9 mouse cellular contexts compared by ENCODE assay signal in genomic region chr6:39782618-39783017, GRCm38 (mm10). TPM values are rescaled to one million over a fixed set of nuclear protein-coding genes. Genes with fewer than 3 reads are reported as not detected.
A peak's percentile ranks its signal among the peaks of the same experiment; 100 is the strongest.
DNase-seq lines count a peak whose midpoint lies in the region; TF ChIP-seq lines count a peak whose summit lies in the region.
"Had no signal": no experiment of that assay in that cellular context is flagged by ENCODE, and none has a peak within 500 bp of the region (broad histone marks: within the 10 kb centered on the region; RNA-seq: fewer than 3 reads in every experiment).

No protein-coding gene starts in this region.

- TF ChIP-seq CTCF in kidney, adult 2 months (conservative IDR thresholded peaks at IDR 0.05; ENCODE audit: insufficient read depth, insufficient read length, low read depth, low read length), result peak; percentile 40
- TF ChIP-seq CTCF in MEL (IDR thresholded peaks at IDR 0.05 in 2 of 3, conservative IDR thresholded peaks at IDR 0.05 in 1 of 3; ENCODE audit: control insufficient read depth in 1 of 3, insufficient read depth in 1 of 3, low read depth in 2 of 3, low read length in 3 of 3, poor library complexity in 1 of 3, severe bottlenecking in 1 of 3), result peak in 2 of 3 experiments; percentile 52 to 88; a peak in 4 of 6 replicates

- H3K27me3 ChIP-seq in kidney, adult 2 months (replicated peaks; ENCODE audit: control insufficient read depth, insufficient read depth, low read length), result no peaks in the 10 kb centered on the region
- H3K27me3 ChIP-seq in MEL (ENCODE audit: control insufficient read depth in 1 of 2, insufficient read depth in 2 of 2, low read length in 2 of 2), result peaks cover 1 to 3% of the 10 kb centered on the region in 2 experiments; a peak in 3 of 4 replicates

- TF ChIP-seq POLR2A in kidney, adult 2 months (IDR thresholded peaks at IDR 0.05; ENCODE audit: low read depth, low read length), result no peak
- TF ChIP-seq POLR2A in MEL (IDR thresholded peaks at IDR 0.05; ENCODE audit: control insufficient read depth in 1 of 2, insufficient read depth in 1 of 2, low read depth in 1 of 2, low read length in 2 of 2, poor library complexity in 1 of 2), result no peak

- no peak overlapping the region for H3K9ac ChIP-seq in MEL (ENCODE audit: control insufficient read depth, low read depth, low read length, poor library complexity, severe bottlenecking)
- H3K9ac ChIP-seq: midbrain, embryonic 12.5 days had no signal

- H3K79me2 ChIP-seq in MEL (ENCODE audit: control insufficient read depth, insufficient read depth, low read length, poor library complexity) (no peaks in the 10 kb centered on the region), macrophage (ENCODE audit: inconsistent target) (no peaks in the 10 kb centered on the region)

- no peaks in the 10 kb centered on the region for H3K36me3 ChIP-seq in kidney, adult 2 months (ENCODE audit: control insufficient read depth, insufficient read depth, low read length)
- H3K36me3 ChIP-seq in MEL (ENCODE audit: control insufficient read depth in 1 of 2, insufficient read depth in 2 of 2, low read length in 2 of 2), result no peaks in the 10 kb centered on the region
- no peaks in the 10 kb centered on the region for H3K36me3 ChIP-seq in macrophage (ENCODE audit: inconsistent target)
- H3K36me3 ChIP-seq: midbrain, embryonic 12.5 days had no signal

- peak; percentile 68 for DNase-seq in kidney, adult 2 months
- DNase-seq in kidney, adult 11 months, result no peak
- DNase-seq in CD4-positive helper T cell, adult 2 months (ENCODE audit: low read depth, low spot score), result peak; percentile 53
- peak; percentile 67 for DNase-seq in MEL (ENCODE audit: low read depth, low spot score)
- DNase-seq in embryo, embryonic 10.5 days (ENCODE audit: low spot score), result peak; percentile 82
- no peak for DNase-seq in frontal cortex, postnatal 14 days (ENCODE audit: low spot score in 2 of 2)
- no peak for DNase-seq in right cerebral cortex, adult 2 months (ENCODE audit: low spot score in 2 of 2)

- WGBS in kidney, adult 2 months, result 45% methylated on average over 3 of the region's 3 CpGs
- WGBS in macrophage (ENCODE audit: missing documents), result 40% methylated on average over 3 of the region's 3 CpGs

- H3K27ac ChIP-seq in kidney, adult 2 months (ENCODE audit: insufficient read depth, low read depth, low read length), result no peak overlapping the region
- no peak overlapping the region for H3K27ac ChIP-seq in MEL (ENCODE audit: control insufficient read depth, low read depth, low read length)
- H3K27ac ChIP-seq in macrophage, result peak overlapping the region; percentile 90; the same call in 1 of the 2 replicates

- H3K9me3 ChIP-seq in MEL (replicated peaks; ENCODE audit: insufficient read depth, low read length), result no peaks in the 10 kb centered on the region
- H3K9me3 ChIP-seq: midbrain, embryonic 12.5 days had no signal

- H3K4me1 ChIP-seq in kidney, adult 2 months (ENCODE audit: control insufficient read depth, insufficient read depth, low read length), result no peaks in the 10 kb centered on the region
- H3K4me1 ChIP-seq in MEL (ENCODE audit: control insufficient read depth in 1 of 2, insufficient read depth in 2 of 2, low read length in 2 of 2), result no peaks in the 10 kb centered on the region

- H3K4me3 ChIP-seq in kidney, adult 2 months (ENCODE audit: insufficient read depth, low read depth, low read length), result no peak overlapping the region
- H3K4me3 ChIP-seq in MEL (ENCODE audit: control insufficient read depth in 1 of 2, insufficient read depth in 1 of 2, low read depth in 2 of 2, low read length in 2 of 2) (no peak overlapping the region), macrophage (ENCODE audit: inconsistent target) (no peak overlapping the region)
- H3K4me3 ChIP-seq: midbrain, embryonic 12.5 days had no signal

- peak; percentile 96 for TF ChIP-seq RAD21 in MEL (IDR thresholded peaks at IDR 0.05; ENCODE audit: low read depth, low read length)

- TF ChIP-seq EP300 in MEL (IDR thresholded peaks at IDR 0.05; ENCODE audit: low read depth in 1 of 2, low read length in 2 of 2), result no peak

TF ChIP-seq in MEL, 35 proteins besides CTCF, POLR2A, EP300 and RAD21:
- TF ChIP-seq TBP (IDR thresholded peaks at IDR 0.05; ENCODE audit: low read depth, low read length), result no peak
- peak; percentile 88 for TF ChIP-seq ZC3H11A (IDR thresholded peaks at IDR 0.05; ENCODE audit: low read depth, low read length)
- no peak for TF ChIP-seq MAFK (IDR thresholded peaks at IDR 0.05; ENCODE audit: borderline replicate concordance, low read depth, low read length)
- TF ChIP-seq SMC3 (IDR thresholded peaks at IDR 0.05; ENCODE audit: low read depth, low read length), result peak; percentile 82
- TF ChIP-seq ZNF384 (IDR thresholded peaks at IDR 0.05; ENCODE audit: low read depth, low read length), result peak; percentile 81
- peak; percentile 38; the same call in 1 of the 2 replicates for TF ChIP-seq ZKSCAN1 (IDR thresholded peaks at IDR 0.05; ENCODE audit: low read depth, low read length)

RNA-seq across cellular contexts. Expression of gene Mrps33, which starts 28.2 kb away (rescaled TPM):
- polyA plus RNA-seq in kidney, adult 2 months (2012; rRNA removed), result 88.9 and 111 TPM in 2 replicates
- total RNA-seq in MEL (2012; rRNA removed), result 102 and 105 TPM in 2 replicates
- 1,000 to 10,000 TPM in 1 of 2 experiments, 100 to 1,000 TPM in 1; 126 to 1,706 TPM for polyA plus RNA-seq in MEL (2012; ENCODE audit: insufficient read depth in 1 of 2, insufficient read length in 2 of 2, low read depth in 1 of 2, low replicate concordance in 2 of 2, missing spikeins in 1 of 2)
- 10 to 100 TPM in 7 of 26 experiments, 1 to 10 TPM in 19; 2.4 to 21.8 (median 8.2) TPM for total RNA-seq in macrophage (2018; cell fraction: chromatin; rRNA removed)
- 10 to 100 TPM; 40.4 to 95.5 (median 55.7) TPM for total RNA-seq in macrophage (2018; cell fraction: cytosol; rRNA removed)
- total RNA-seq in macrophage (2018; cell fraction: nucleus; rRNA removed), result 10 to 100 TPM in 19 of 26 experiments, 1 to 10 TPM in 7; 3.7 to 32.6 (median 13.6) TPM
- 63.1 to 68.3 TPM (median 66.4 TPM) in 3 replicates for polyA plus RNA-seq in macrophage (2018)

RNA-seq across cellular contexts. Expression of gene Braf, which starts 57.4 kb away (rescaled TPM):
- 9.2 and 12.0 TPM in 2 replicates for polyA plus RNA-seq in kidney, adult 2 months (2012; rRNA removed)
- 6.3 and 7.6 TPM in 2 replicates for total RNA-seq in MEL (2012; rRNA removed)
- 1 to 10 TPM in 1 of 2 experiments, not detected in 1; 8.4 TPM for polyA plus RNA-seq in MEL (2012; ENCODE audit: insufficient read depth in 1 of 2, insufficient read length in 2 of 2, low read depth in 1 of 2, low replicate concordance in 2 of 2, missing spikeins in 1 of 2)
- 100 to 1,000 TPM in 9 of 26 experiments, 10 to 100 TPM in 17; 63.0 to 143 (median 97.3) TPM for total RNA-seq in macrophage (2018; cell fraction: chromatin; rRNA removed)
- total RNA-seq in macrophage (2018; cell fraction: cytosol; rRNA removed), result 10 to 100 TPM; 23.2 to 35.3 (median 29.0) TPM
- total RNA-seq in macrophage (2018; cell fraction: nucleus; rRNA removed), result 10 to 100 TPM; 45.0 to 90.6 (median 68.3) TPM
- 10.7 to 14.3 TPM (median 11.9 TPM) in 3 replicates for polyA plus RNA-seq in macrophage (2018)

Comparison
In these comparisons a context has a peak if more than half of its experiments do, and no peak if none do; other contexts are left out.
1. DNase-seq: peak in kidney, adult 2 months (single experiment), CD4-positive helper T cell, adult 2 months (single experiment), MEL (single experiment) and embryo, embryonic 10.5 days (single experiment); none in kidney, adult 11 months (single experiment), frontal cortex, postnatal 14 days (0 of 2) and right cerebral cortex, adult 2 months (0 of 2).